Mouse (Mus musculus): ENCODE measurements around the gene Tkfc.
"Not testable (repeated sequence)": the region's sequence is repeated elsewhere in the genome, so short reads cannot be mapped to it uniquely, and the experiment has no call there.

Gene Tkfc

DNA sequence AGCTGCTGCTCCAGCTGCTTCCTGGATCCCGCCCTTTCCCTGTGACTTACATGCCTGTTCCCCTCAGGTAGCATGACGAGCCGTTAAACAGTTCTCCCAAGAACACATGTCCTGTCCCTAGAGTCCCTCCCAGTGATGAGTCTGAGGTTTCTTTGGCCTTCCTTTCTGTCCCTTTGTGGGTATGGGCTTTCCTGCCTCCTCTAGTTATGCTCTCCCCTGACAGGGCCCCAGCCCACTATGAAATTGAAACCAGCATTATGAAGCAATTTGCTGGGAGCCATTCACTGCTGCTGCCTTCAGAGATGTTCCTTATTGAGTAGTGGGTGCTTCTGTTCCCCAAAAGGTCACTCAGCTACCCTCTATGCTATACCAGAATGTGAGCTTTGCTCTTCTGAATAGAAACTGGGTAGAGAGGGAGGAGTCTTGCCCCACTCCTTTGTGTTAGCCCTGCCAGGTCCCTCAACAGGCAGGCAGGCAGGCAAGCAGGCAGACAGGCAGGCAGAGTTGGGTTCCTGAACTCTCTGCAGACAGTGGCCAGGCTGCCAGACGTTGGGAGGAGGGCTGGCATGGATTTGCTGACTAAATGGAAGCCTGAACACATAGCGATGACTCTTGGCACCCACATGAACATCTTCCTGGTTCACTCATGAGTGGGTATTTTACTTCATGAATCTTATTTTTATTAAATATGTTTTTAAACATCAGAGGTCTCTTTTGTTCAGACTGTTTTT lies 16.2 kb downstream of the Tkfc start:
- DNase-seq (ENCODE audit: extremely low read depth, insufficient read length, low spot score) = no peak

DNA sequence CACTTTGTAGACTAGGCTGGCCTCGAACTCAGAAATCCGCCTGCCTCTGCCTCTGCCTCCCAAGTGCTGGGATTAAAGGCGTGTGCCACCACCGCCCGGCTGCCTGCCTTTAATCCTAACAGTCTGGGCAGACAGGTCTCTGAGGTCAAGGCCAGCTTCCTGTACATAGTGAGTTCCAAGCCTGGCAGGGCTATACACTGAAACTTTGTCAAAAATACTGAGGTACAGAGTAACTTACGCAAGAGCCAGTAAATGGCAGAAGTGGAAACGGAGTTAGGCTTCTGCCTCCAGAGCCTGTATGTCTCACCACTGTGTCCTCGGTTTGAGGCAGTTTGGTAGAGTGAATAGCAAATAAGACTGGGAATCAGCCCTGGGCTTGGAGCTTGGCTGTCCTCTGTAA lies 18.2 kb downstream of the Tkfc start:
- no peak for DNase-seq (ENCODE audit: extremely low read depth, insufficient read length, low spot score)

DNA sequence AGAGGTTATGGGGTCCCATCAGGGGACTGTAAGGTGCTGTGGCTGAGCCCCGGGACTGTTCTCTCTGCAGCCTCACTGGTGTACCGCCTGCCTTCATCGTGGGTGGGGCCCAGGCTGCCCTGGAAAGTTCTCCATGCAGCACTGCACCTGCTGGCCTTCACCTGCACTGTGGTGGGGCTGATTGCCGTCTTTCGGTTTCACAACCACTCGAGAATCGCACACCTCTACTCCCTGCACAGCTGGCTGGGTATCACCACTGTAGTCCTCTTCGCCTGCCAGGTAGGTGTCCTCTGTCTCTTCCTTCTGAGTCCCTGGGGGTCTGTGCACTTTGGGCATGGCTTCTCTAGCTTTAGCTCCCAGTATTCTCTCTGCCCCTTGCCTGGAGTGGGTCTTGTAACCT lies 20.3 kb downstream of the Tkfc start:
- DNase-seq (ENCODE audit: extremely low read depth, insufficient read length, low spot score) = no peak

DNA sequence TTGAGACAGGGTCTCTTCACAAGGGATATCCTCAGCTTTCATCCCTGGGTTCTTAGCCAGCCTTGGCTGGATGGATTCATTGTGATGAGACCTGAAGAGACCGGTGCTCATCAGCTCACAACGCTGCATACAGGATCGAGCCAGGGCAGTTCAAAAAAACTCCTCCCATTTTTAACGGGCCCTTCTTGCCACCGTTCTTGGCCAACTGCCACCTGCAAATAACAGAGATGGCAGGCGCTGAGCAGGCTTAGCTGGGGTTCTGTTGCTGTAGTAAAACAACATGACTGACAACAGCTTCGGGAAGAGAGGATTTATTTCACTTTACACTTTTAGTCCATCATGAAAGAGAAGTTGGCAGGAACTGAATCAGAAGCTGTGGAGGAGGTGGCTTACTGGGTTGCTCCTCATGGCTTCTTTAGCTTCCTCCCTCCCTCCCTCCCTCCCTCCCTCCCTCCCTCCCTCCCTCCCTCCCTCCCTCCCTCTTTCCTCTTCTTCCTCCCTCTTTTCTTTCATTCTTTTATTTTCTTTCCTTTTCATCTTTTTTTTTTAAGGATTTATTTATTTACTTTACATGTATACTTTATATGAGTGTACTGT lies 21.8 kb downstream of the Tkfc start:
- no peak for DNase-seq (ENCODE audit: extremely low read depth, insufficient read length, low spot score)

GRCm38 (mm10) chr19:10581984-10582383 lies 23.5 kb downstream of the Tkfc start:
- DNase-seq (ENCODE audit: extremely low read depth, insufficient read length, low spot score) = no peak

- no peak for DNase-seq (ENCODE audit: extremely low read depth, insufficient read length, low spot score)
Observed at GRCm38 (mm10) chr19:10580761-10581160, 24.7 kb downstream of the Tkfc start.

DNA sequence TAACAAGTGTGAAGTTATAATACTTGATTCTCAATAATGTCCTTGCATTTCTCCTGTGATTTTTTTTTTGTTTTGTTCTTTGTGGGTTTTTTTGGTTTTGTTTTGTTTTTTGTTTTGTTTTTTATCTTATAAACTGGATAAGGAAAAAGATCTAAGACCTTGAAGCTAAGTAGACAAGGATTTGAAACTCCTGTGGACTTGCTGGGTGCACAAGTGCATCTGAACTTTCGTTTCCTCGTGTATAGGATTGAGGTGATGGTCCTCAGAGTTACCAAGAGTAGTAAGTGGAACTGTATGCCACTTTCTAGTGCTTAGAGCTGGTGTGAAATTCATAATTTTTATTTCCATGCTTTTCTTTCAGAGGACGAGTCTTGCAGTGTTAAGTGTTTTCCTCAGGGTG lies 25.4 kb downstream of the Tkfc start:
- no peak for DNase-seq (ENCODE audit: extremely low read depth, insufficient read length, low spot score)

DNA sequence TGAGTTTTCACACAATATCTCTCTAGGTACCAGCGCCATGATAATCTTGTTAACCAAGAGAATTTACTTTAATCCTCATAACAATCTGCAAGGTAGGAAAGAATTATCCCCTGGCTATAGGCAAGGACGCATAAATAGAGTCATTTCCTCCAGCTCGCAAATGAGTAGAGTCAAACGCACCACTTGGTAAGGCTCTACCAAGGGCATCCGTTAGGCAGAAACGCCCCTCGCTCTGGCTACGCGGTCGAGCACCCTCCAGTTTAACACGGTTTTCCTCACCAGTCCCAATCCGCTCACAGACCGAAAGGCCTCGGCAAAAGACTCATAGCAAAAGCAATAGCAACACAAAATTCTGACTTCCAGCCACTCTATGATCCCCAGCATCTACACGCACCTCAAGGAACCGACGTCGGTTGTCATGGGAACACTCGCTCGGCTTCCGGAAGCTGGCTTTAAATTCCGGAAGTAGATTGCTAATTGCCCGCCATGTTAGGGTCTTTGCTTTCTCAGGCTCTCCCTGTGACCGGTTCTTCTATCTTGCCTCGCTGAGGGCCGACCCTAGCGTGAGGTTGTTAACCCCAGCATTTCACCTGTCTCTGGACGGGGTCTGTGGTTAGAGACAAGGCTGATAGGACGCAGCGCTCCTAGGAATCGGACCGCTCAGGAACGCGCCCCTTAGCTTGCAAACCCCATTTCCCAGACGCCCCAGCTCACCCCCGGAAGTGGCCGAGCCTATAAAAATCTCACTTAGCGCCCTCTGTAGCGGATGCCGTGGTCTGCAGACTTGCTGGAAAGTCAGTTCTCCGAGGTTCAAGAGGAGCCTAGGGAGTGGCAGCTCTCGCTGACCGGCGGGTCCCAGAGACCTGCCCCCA lies 28.5 kb downstream of the Tkfc start, which contains the start of the genes Cyb561a3 and Tmem138:
Cyb561a3 (plus strand) TSS at position 483 of the 872 bp plus-strand sequence.
Tmem138 (minus strand) TSS at position 673 of the 872 bp plus-strand sequence.
- DNase-seq (ENCODE audit: extremely low read depth, insufficient read length, low spot score) = peak; percentile 93

GRCm38 (mm10) chr19:10569627-10570026 lies 35.8 kb downstream of the Tkfc start:
- DNase-seq (ENCODE audit: extremely low read depth, insufficient read length, low spot score) = no peak

DNA sequence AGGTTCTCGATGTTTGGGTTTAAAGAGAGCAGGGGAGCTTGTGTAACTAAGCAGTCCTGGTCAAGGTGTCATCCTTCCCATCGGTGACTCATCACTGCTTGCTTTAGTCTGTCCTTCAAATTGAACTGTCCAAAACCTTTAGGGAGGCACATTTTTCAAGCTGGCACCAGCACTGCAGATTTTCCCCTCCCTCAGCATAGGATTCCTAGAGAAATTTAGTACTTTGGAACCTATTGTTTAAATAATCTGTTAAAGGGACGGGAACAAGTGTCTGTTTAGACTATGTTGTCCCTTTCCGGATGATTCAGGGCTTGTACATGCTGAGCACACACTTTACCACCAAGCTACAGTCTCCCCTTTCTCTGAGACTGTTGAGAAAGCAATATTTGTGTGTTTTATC lies 40.2 kb downstream of the Tkfc start:
- peak; percentile 32 for DNase-seq (ENCODE audit: extremely low read depth, insufficient read length, low spot score)

- DNase-seq (ENCODE audit: extremely low read depth, insufficient read length, low spot score) = no peak
Observed at GRCm38 (mm10) chr19:10564278-10564677, 41.2 kb downstream of the Tkfc start.

DNA sequence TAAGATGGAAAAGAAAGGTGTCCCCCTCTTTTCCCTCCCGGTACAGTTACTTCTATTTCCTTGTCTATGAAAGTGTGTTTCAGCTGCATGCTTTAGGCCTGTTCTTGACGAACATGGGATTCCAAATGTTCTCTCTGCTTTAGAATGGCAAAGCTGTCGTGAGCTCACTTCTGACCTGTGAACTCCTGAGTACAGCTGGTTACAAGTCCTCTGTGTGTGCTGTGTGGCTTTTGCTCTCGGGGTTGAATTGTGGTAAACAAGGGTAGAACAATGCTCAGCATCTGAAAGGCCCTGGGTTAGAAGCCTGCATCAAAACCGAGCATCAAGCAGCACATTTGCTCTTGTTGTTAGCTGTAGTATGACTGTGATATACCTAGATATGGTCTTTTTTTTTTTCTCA lies 43.1 kb downstream of the Tkfc start:
- DNase-seq (ENCODE audit: extremely low read depth, insufficient read length, low spot score) = no peak

GRCm38 (mm10) chr19:10561558-10562314 lies 43.7 kb downstream of the Tkfc start:
- DNase-seq (ENCODE audit: extremely low read depth, insufficient read length, low spot score) = peak; percentile 61

DNA sequence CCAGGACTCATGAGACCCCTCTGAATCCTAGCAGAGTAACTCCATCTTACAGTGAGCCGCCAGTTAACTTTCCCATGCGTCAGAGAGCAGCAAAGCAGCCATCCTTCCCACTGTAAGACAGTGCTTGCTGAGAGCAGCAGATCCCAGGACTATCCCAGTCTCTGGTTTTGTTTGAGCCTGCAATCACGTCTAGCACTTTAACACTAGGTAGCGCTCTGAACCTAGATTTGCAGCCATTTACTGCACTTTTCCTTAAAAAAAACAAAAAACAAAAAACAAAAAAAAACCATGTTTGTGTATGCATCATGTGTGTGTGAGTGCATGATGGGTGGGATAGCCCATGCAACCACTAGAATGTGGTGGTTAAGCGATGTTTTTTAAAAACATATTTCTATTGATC lies 45.3 kb downstream of the Tkfc start:
- peak; percentile 40 for DNase-seq (ENCODE audit: extremely low read depth, insufficient read length, low spot score)

- DNase-seq (ENCODE audit: extremely low read depth, insufficient read length, low spot score) = not testable (repeated sequence)
Observed at GRCm38 (mm10) chr19:10557837-10558375, 47.5 kb downstream of the Tkfc start.

DNA sequence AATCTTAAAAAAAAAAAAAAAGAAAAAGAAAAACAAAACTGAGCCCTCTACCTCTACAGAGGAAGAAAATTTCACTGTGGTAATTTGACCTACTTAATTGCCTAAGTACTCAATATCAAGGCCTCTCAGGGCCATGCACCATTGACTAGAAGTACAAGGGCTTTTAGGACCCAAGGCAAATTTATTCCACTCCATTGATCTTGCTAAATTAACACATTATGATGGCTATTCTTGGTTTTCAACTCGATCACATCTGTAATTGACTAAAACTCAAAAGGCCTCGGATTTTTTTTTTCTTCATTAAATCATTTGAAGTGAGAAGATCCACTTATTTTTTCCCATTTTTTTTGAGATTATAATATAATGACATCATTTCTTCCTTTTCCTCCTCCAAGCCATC lies 48.0 kb downstream of the Tkfc start:
- no peak for DNase-seq (ENCODE audit: extremely low read depth, insufficient read length, low spot score)

GRCm38 (mm10) chr19:10557001-10557400 lies 48.5 kb downstream of the Tkfc start:
- DNase-seq (ENCODE audit: extremely low read depth, insufficient read length, low spot score) = no peak

DNA sequence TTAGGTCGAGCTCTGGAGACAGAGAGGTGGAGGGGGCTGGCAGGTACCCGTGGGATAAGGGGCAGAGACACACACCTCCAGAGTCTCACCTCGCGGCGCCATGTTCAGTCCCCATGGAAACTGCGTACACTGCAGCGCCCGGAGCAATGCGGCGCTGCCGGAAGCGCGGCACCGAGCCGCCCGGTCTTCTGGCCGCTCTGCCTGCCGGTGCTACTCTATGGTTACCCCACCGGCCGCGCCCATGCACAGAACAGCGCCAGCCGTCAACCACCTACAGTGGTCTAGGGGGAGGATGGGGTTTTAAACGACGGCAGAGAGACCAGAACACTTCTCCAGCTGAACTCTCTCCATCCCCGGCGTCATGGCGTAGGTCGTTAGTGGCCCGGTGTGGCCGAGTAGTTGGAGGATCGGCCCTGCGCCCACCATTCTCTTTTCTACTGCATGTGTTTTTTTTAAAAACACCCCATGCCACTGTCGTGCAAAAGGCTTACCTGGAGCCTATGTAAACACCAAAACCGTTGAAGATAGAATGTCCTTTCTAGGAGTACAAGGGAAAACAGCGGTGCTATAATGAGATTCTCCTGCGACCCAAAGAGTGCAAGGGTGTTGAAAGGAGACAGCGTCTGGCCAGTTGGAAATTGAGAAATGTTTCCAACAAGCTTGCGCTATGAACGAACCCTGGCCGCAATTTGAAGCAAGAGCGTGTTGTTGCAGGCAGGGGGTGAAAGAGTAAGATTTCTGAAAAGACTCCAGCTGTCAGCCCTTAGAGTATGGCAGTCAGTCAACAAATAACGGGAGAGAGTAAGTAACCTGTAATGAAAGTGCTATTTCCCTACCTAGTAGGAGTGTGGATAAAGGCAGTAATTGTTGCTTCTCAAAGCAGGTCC lies 49.6 kb downstream of the Tkfc start, which contains the start of gene Tmem216:
Tmem216 (minus strand) TSS at position 615 of the 887 bp plus-strand sequence.
- DNase-seq (ENCODE audit: extremely low read depth, insufficient read length, low spot score) = peak; percentile 82

- DNase-seq (ENCODE audit: extremely low read depth, insufficient read length, low spot score) = no peak
Observed at GRCm38 (mm10) chr19:10539454-10539853, 66.0 kb downstream of the Tkfc start.

All from 3134 (cell line).